Mouse (Mus musculus) 3134 (cell line): ENCODE measurements around the gene Pafah2.
A peak's percentile ranks its signal among the peaks of the same experiment; 100 is the strongest.

Experiments used
- DNase-seq: peaks from one replicate; pipeline ENCODE4 v3.0.0-alpha.2; 2011; ENCODE audit warnings: low spot score; ENCODE audit not compliant: insufficient read length; ENCODE audit errors: extremely low read depth

Pafah2 gene

GRCm38 (mm10) chr4:134457130-134457825, 61.2 kb downstream of the Pafah2 start:
- no peak for DNase-seq

- DNase-seq: no peak
Observed at GRCm38 (mm10) chr4:134458856-134459255, 62.7 kb downstream of the Pafah2 start.

- DNase-seq: no peak
Observed at GRCm38 (mm10) chr4:134460277-134460676, 64.2 kb downstream of the Pafah2 start.

GRCm38 (mm10) chr4:134461252-134461651, 65.1 kb downstream of the Pafah2 start:
- DNase-seq: no peak

- no peak for DNase-seq
Observed at GRCm38 (mm10) chr4:134465789-134466188, 69.7 kb downstream of the Pafah2 start.

- DNase-seq: no peak
Observed at GRCm38 (mm10) chr4:134466381-134467262, 70.5 kb downstream of the Pafah2 start.

- no peak for DNase-seq
Observed at GRCm38 (mm10) chr4:134467435-134468214, 71.5 kb downstream of the Pafah2 start.

- DNase-seq: peak; percentile 91
Observed at GRCm38 (mm10) chr4:134468215-134468575, 72.1 kb downstream of the Pafah2 start, which contains the start of gene Stmn1. Gene Stmn1 (plus strand): TSS chr4:134468320.

GRCm38 (mm10) chr4:134468578-134469266, 72.6 kb downstream of the Pafah2 start:
- DNase-seq: peak; percentile 93

- no peak for DNase-seq
Observed at GRCm38 (mm10) chr4:134469341-134469796, 73.2 kb downstream of the Pafah2 start.

GRCm38 (mm10) chr4:134469985-134470384, 73.9 kb downstream of the Pafah2 start:
- DNase-seq: no peak

- DNase-seq: no peak
Observed at GRCm38 (mm10) chr4:134471469-134471868, 75.3 kb downstream of the Pafah2 start.

- no peak for DNase-seq
Observed at GRCm38 (mm10) chr4:134473764-134474163, 77.6 kb downstream of the Pafah2 start.

GRCm38 (mm10) chr4:134474240-134474639, 78.1 kb downstream of the Pafah2 start:
- no peak for DNase-seq

GRCm38 (mm10) chr4:134476899-134477298, 80.8 kb downstream of the Pafah2 start:
- DNase-seq: peak; percentile 56
